Mouse (Mus musculus): ENCODE measurements around the gene Rfc2. TPM values are rescaled to one million over a fixed set of nuclear protein-coding genes. Genes with fewer than 3 reads are reported as not detected.

Gene Rfc2
- total and polyA plus RNA-seq, 2 experiments from 2014 or later: 68.9 to 150 TPM

DNA sequence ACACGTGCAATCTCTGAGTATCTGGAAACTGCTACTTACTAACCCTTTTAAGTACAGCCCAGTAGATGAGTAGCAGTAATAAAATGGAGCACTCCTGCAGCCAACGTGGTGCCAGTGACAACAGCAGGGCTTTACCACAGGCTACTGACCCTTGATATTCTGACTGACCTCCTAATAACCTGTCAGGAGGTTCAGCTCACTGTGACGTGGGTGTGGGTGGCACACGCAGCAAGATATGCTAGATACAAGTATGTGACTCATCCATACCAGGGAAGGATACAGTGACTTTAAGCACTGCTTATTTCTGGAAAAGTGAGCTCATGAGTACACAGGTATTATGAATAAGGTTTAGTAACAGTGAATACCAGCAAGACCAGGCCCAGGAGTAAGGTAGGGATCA, 48.3 kb downstream of the Rfc2 start:
- no peak overlapping the region for H3K4me2 ChIP-seq (ENCODE audit: low read depth)
- WGBS: 83% methylated on average over 4 of the region's 4 CpGs
- DNase-seq (no peak), ATAC-seq (no peak)
- H3K9ac ChIP-seq: no peak overlapping the region
- H3K36me3 ChIP-seq (ENCODE audit: insufficient read depth): peaks cover 60% of the 10 kb centered on the region
- no peak for TF ChIP-seq CTCF (IDR thresholded peaks at IDR 0.05; ENCODE audit: low read depth)
- no peaks in the 10 kb centered on the region for H3K27me3 ChIP-seq (ENCODE audit: insufficient read depth, low read length)
- H3K4me3 ChIP-seq (ENCODE audit: low read depth, low read length): no peak overlapping the region
- H3K4me1 ChIP-seq (ENCODE audit: insufficient read depth): no peaks in the 10 kb centered on the region
- no peaks in the 10 kb centered on the region for H3K9me3 ChIP-seq (ENCODE audit: low read length)
- no peak overlapping the region for H3K27ac ChIP-seq (ENCODE audit: low read depth, low read length)

DNA sequence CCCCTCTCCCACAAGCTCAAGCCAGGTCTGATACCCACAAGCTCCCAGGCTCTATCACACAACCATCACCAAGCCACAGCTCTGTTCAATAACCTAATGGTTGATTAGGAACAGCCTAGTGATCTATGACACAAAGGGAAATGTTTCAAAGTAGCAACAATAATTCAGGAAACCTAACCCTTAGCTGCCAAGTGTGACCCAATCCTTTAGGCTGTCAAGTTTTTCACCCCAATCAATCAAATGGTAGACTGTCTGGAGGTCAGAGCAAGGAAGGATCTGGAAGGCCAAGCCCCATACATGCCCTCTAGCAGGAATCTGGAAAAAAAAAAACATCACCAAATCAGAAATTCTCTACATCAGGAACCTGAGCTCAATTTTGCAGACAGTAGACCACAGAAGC, 49.7 kb downstream of the Rfc2 start:
- Histone ChIP-seq H3K4me1 (ENCODE audit: insufficient read depth) (no peaks in the 10 kb centered on the region), H3K27me3 (ENCODE audit: insufficient read depth, low read length) (no peaks in the 10 kb centered on the region), H3K4me2 (ENCODE audit: low read depth) (no peak overlapping the region), H3K9ac (no peak overlapping the region), H3K27ac (ENCODE audit: low read depth, low read length) (no peak overlapping the region), H3K36me3 (ENCODE audit: insufficient read depth) (peaks cover 52% of the 10 kb centered on the region), H3K4me3 (ENCODE audit: low read depth, low read length) (no peak overlapping the region), H3K9me3 (ENCODE audit: low read length) (no peaks in the 10 kb centered on the region)
- ATAC-seq: no peak
- no peak for TF ChIP-seq CTCF (IDR thresholded peaks at IDR 0.05; ENCODE audit: low read depth)
- no peak for DNase-seq

DNA sequence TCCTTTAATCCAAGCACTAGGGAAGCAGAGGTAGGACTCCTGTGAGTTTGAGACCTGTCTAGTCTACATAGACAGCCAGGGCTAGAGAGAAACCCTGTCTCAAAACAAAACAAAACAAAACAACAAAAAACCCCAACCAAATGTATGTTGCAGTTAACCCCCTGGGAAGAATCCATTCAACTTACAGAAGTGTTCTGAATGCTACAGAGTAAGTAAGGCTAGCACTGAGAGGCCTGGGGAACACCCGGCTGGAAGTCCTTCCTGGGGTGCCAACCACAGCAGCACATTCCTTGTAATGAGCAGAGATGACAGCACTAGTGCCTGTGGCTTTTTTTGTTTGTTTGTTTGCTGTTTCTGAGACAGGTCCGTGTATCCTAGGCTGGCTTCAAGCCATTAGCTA, 51.7 kb downstream of the Rfc2 start:
- H3K27me3 ChIP-seq (ENCODE audit: insufficient read depth, low read length): no peaks in the 10 kb centered on the region
- no peak overlapping the region for H3K4me2 ChIP-seq (ENCODE audit: low read depth)
- ATAC-seq (no peak), DNase-seq (no peak)
- no peak overlapping the region for H3K9ac ChIP-seq
- H3K4me3 ChIP-seq (ENCODE audit: low read depth, low read length): no peak overlapping the region
- no peak for TF ChIP-seq CTCF (IDR thresholded peaks at IDR 0.05; ENCODE audit: low read depth)
- 47% methylated on average over 2 of the region's 2 CpGs for WGBS
- H3K9me3 ChIP-seq (ENCODE audit: low read length): no peaks in the 10 kb centered on the region
- H3K36me3 ChIP-seq (ENCODE audit: insufficient read depth): peaks cover 37% of the 10 kb centered on the region
- no peak overlapping the region for H3K27ac ChIP-seq (ENCODE audit: low read depth, low read length)
- peaks cover 8% of the 10 kb centered on the region for H3K4me1 ChIP-seq (ENCODE audit: insufficient read depth)

DNA sequence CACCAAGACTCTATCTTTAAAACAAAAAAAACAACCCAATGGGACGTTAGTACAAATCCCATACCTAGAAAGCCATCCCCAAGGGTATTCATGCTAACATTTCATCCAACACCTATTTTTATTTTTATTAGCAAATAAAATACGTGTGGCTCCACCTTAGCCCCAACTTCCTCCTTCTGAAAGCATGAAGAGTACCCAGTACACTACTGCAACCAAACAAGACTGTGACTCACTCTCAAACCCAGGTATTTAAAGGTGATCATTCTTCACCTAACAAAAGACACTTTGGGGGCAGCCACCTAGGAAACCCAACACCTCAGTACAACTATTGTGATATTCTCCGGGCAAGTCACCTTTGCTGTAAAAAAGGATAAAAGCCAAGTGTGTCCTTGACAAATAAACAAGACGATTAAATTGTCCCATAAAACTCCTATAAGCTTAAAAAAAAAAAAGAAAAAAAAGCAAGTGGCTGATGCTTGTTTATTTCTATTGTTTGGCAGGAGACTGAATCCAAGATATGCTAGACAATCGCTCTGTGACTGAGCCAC, 56.7 kb downstream of the Rfc2 start:
- peak overlapping the region; percentile 97 for H3K4me3 ChIP-seq (ENCODE audit: low read depth, low read length)
- peak overlapping the region; percentile 97 for H3K27ac ChIP-seq (ENCODE audit: low read depth, low read length)
- H3K9me3 ChIP-seq (ENCODE audit: low read length): no peaks in the 10 kb centered on the region
- peak overlapping the region; percentile 95 for H3K9ac ChIP-seq
- H3K4me1 ChIP-seq (ENCODE audit: insufficient read depth): peaks cover 15% of the 10 kb centered on the region
- DNase-seq (no peak), ATAC-seq (no peak)
- no peaks in the 10 kb centered on the region for H3K27me3 ChIP-seq (ENCODE audit: insufficient read depth, low read length)
- 31% methylated on average over 5 of the region's 5 CpGs for WGBS
- peak overlapping the region; percentile 72 for H3K4me2 ChIP-seq (ENCODE audit: low read depth)
- peaks cover 13% of the 10 kb centered on the region; the same call in 1 of the 2 replicates for H3K36me3 ChIP-seq (ENCODE audit: insufficient read depth)
- TF ChIP-seq CTCF (IDR thresholded peaks at IDR 0.05; ENCODE audit: low read depth): no peak

DNA sequence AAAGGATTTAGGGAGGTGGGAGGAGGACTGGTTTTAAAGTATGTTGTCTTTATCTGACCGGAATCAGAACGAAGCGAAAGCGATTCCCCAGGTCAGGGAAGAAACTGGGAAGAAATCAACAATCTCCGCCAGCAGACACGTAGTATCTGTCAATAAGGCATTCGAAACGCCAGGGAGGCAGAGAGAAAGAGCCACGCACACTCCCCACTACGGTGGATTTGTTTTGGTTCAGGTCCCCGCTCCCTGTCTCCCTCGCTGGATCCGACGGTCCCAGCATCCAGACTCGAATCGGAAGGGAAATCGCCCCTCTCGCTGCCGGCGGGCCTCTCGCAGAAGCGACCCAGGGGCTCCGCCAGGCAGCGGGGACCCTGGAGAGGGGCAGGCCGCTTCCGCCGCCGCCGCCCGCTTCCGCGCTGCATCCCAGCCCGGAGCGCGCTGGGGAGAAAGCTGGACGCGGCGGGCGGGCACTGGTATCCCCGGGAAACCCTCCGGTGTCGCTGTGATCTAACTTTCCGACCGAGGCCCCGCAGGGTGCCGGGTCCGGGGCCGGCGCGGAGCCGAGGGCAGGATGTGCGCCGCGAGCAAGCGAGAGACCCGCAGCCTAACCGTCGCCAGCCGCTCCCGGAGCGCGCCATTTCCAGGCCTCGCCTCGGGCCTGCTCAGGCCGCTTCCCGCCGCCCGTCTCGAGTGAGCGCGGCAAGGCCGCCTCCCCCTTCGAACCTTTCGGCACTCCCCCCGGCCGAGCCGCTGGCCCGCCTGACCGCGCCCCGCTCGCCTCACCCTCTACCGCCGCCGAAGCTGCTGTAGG, 57.5 kb downstream of the Rfc2 start:
- WGBS: 3% methylated on average over 72 of the region's 85 CpGs
- no peak for DNase-seq
- peak overlapping the region; percentile 97 for H3K27ac ChIP-seq (ENCODE audit: low read depth, low read length)
- peak; percentile 74 for ATAC-seq
- TF ChIP-seq CTCF (IDR thresholded peaks at IDR 0.05; ENCODE audit: low read depth): no peak
- peak overlapping the region; percentile 97 for H3K4me3 ChIP-seq (ENCODE audit: low read depth, low read length)
- H3K9me3 ChIP-seq (ENCODE audit: low read length): no peaks in the 10 kb centered on the region
- H3K4me2 ChIP-seq (ENCODE audit: low read depth): peak overlapping the region; percentile 72
- H3K9ac ChIP-seq: peak overlapping the region; percentile 95
- peaks cover 15% of the 10 kb centered on the region for H3K4me1 ChIP-seq (ENCODE audit: insufficient read depth)
- peaks cover 10% of the 10 kb centered on the region; the same call in 1 of the 2 replicates for H3K36me3 ChIP-seq (ENCODE audit: insufficient read depth)
- no peaks in the 10 kb centered on the region for H3K27me3 ChIP-seq (ENCODE audit: insufficient read depth, low read length)

DNA sequence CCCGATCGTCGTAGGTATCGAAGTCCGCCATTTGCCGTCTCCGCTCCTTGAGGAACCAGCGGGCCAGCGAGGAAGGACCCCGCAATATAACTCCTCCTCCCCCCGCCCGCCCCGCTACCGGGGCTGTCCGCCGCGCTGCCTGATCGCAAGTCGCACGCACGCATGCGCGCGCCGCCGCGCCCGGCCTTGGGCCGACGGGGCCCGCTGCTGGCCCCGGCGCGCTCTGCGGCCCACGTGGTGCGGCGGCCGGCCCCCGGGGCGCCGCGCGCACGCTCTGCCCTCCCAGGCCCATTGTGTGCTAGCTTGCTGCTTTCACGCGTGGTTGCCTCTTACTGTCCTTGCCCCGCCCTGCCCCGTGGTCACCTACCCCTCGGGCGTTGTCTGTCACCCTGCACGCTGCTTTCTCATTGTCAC, 58.1 kb downstream of the Rfc2 start, which contains the start of gene Eif4h:
Gene Eif4h, minus strand, starts transcription at position 222 of the 414 bp plus-strand sequence.
- H3K4me3 ChIP-seq (ENCODE audit: low read depth, low read length): peak within 1 kb of the TSS; percentile 97
- peak within 1 kb of the TSS; percentile 95 for H3K9ac ChIP-seq
- H3K9me3 ChIP-seq (ENCODE audit: low read length): no peaks in the 10 kb centered on the region
- peaks cover 15% of the 10 kb centered on the region for H3K4me1 ChIP-seq (ENCODE audit: insufficient read depth)
- WGBS: under 1% methylated on average over 52 of the region's 52 CpGs
- no peak for TF ChIP-seq CTCF (IDR thresholded peaks at IDR 0.05; ENCODE audit: low read depth)
- DNase-seq (peak; percentile 99), ATAC-seq (peak; percentile 95)
- peaks cover 10% of the 10 kb centered on the region; the same call in 1 of the 2 replicates for H3K36me3 ChIP-seq (ENCODE audit: insufficient read depth)
- H3K4me2 ChIP-seq (ENCODE audit: low read depth): peak within 1 kb of the TSS; percentile 72
- H3K27me3 ChIP-seq (ENCODE audit: insufficient read depth, low read length): no peaks in the 10 kb centered on the region
- H3K27ac ChIP-seq (ENCODE audit: low read depth, low read length): peak within 1 kb of the TSS; percentile 97

DNA sequence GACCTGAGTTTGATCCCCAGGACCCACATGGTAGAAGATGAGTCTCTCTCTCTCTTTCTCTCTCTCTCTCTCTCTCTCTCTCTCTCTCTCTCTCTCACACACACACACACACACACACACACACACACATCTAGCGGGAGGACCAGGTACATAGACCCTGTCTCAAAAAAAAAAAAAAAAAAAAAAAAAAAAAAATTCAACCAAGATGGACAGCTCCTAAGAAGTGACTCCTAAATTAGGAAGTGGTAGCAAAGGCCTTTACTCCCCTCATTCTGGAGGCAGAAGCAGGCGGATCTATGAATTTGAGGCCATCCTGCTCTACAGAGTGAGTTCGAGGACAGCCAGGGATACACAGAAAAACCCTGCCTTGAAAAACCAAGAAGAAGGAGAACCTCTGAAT, 59.2 kb downstream of the Rfc2 start:
- Histone ChIP-seq H3K9me3 (ENCODE audit: low read length) (no peaks in the 10 kb centered on the region), H3K4me2 (ENCODE audit: low read depth) (no peak overlapping the region), H3K9ac (no peak overlapping the region), H3K4me1 (ENCODE audit: insufficient read depth) (peaks cover 15% of the 10 kb centered on the region), H3K4me3 (ENCODE audit: low read depth, low read length) (no peak overlapping the region), H3K27ac (ENCODE audit: low read depth, low read length) (no peak overlapping the region), H3K27me3 (ENCODE audit: insufficient read depth, low read length) (no peaks in the 10 kb centered on the region), H3K36me3 (ENCODE audit: insufficient read depth) (peaks cover 10% of the 10 kb centered on the region; the same call in 1 of the 2 replicates)
- ATAC-seq: no peak
- 96% methylated on average over 3 of the region's 3 CpGs for WGBS
- no peak for TF ChIP-seq CTCF (IDR thresholded peaks at IDR 0.05; ENCODE audit: low read depth)
- DNase-seq: no peak
